Mouse (Mus musculus): ENCODE data around the gene Serpini1. TPM values are rescaled to one million over a fixed set of nuclear protein-coding genes. Genes with fewer than 3 reads are reported as not detected.
"Not testable (repeated sequence)": the region's sequence is repeated elsewhere in the genome, so short reads cannot be mapped to it uniquely, and the experiment has no call there.

Gene Serpini1
- total RNA-seq, 4 experiments from 2014 or later = 245 to 339 (median 291) TPM

DNA sequence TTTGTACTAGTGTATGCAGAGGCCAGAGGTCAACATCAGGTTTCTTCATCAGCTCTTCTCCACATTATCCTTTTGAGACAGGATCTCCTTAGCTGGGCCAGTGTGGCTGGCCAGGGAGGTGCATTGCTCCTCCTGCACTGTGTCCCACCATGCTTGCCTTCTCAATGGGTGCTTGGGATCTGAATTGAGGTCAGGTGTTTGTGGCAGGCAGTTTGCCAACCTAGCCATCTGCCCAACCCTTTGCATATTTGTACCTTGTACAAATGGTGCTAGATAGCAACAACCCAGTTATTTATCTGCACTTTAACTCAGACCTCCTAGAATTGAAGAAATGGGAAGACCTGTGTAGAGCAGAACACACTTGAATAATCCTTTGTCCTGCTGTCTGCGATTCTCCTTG lies 78.3 kb downstream of the Serpini1 start:
- DNase-seq (ENCODE audit: low spot score in 2 of 2) = no peak

- DNase-seq (ENCODE audit: low spot score in 2 of 2) = no peak
Measured at GRCm38 (mm10) chr3:75639546-75639945, 82.2 kb downstream of the Serpini1 start.

DNA sequence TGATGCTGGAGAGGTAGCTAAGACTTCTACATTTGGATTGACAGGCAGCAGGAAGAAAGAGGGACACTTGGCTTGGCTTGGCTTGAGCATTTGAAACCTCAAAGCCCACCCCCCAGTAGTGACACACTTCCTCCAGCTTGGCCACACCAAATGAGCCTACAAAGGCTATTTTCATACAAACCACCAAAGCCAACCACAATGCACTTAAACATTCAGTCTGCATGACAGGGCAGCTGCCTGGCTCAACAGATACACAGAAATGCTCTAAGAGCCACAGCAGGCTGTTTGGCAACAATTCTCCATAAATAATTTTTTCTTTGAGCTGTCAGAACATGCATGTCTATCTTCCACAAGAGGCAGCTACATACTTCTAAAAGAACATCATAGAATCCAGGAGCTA lies 90.2 kb downstream of the Serpini1 start:
- no peak for DNase-seq (ENCODE audit: low spot score in 2 of 2)

DNA sequence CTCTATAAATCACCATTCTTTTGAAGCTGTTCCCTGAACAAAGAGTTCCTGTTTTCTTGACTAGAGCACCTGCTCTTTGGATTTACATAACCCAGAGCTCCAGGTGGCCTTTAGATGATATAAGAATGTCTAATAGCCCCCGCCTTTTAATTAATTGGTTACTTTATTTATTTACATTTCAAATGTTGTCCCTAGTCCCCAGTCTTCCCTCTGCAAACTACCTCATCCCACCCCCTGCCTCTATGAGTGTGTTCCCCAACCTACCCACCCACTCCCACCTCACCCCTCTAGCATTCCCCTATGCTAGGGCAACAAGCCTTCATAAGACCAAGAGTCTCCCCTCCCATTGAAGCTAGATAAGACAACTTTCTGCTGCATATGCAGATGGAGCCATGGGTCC lies 90.9 kb downstream of the Serpini1 start:
- DNase-seq (ENCODE audit: low spot score in 2 of 2) = no peak

DNA sequence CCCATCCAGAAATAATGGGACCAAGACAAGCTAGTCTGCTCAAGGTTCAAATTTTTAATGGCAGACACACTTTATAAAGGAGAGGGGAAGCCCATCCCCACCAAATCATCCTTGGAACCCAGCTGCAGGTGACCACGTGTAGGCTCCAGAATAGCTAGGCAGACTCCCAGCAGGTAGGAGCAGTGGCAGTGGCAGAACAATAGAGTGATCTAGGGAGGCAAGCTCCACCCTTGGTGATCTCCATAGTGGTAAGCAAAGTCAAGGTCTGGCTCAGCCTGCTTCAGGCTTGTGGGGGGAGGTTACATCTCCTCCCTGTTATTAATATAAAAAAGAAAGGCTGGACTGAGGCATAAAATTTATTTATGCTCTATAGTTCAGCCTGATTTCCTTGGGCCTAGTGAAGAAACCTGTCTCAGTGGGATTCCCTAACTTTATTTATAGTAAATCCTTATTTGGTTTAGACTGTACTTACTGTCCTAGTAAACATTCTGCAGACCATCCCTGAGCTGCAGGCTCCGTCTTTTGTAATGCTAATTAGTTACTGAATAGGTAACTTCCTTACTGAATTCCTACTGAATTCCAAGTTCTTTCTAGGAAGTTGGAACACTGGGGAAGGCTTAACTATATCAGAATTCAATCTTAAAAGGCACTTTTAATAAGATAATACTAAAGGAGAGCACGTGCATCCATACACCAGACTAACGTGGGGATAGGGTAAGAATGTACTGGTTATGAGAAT lies 93.2 kb downstream of the Serpini1 start:
- DNase-seq (ENCODE audit: low spot score in 2 of 2) = not testable (repeated sequence)

- DNase-seq (ENCODE audit: low spot score in 2 of 2) = no peak
Measured at GRCm38 (mm10) chr3:75651603-75652115, 94.3 kb downstream of the Serpini1 start.

DNA sequence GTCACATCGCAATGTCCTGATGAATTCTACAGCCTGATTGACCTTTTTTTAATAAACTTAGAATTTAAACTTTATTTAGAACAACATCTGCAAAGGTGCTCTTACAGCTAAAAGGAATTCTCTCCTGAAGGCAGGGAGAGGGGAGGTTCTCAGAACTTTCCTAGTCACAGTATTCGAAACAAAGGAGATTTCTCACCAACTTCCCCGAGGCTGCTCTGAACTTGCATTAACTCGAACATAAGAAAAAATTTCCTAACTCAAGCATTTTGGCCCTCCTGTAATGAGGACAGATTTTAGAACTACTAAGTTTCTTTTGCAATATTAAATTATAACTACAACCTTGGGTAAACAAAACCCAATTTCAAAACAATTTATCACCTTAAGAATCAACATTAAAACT lies 96.6 kb downstream of the Serpini1 start:
- DNase-seq (ENCODE audit: low spot score in 2 of 2) = not testable (repeated sequence)

- DNase-seq (ENCODE audit: low spot score in 2 of 2) = no peak
Measured at GRCm38 (mm10) chr3:75655578-75656344, 98.4 kb downstream of the Serpini1 start.

DNA sequence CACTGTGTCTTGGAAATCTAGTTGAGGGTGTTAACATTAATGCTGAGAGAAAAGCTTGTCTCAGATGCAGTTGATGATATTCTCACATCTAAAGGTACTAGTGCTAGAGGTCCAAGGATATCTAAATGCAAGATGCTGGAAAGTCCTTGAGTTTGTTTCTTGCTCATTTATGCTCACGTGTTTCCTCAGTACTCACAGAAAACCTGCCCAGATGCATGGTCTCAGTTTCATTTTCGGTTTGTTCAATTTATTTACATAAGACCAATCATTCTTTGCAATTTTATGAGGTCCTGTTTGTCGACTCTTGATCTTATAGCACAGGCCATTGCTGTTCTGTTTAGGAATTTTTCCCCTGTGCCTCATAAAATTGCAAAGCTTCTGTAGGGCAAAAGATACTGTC lies 109.6 kb downstream of the Serpini1 start:
- no peak for DNase-seq (ENCODE audit: low spot score in 2 of 2)

DNA sequence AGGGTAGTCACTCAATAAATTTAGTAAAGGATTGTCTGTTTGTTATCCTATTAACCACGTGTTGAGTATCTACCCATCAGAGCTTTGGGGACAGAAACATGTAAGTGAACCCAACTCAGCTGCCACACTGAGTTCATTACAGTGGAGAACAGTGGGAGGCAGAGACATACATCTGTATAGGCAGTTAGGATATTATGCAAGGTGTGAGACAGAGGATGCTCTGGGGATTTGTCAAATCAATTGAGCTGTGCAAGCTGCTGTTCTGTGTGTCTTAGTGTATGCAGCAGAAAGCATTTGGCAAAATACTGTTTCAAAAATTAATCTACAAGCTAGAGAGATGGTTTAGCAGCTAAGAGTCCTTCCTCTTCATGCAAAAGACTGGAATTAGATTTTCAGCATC lies 113.1 kb downstream of the Serpini1 start:
- DNase-seq (ENCODE audit: low spot score in 2 of 2) = no peak

GRCm38 (mm10) chr3:75682881-75683280 lies 125.5 kb downstream of the Serpini1 start:
- DNase-seq (ENCODE audit: low spot score in 2 of 2) = no peak

GRCm38 (mm10) chr3:75686775-75687174 lies 129.4 kb downstream of the Serpini1 start:
- DNase-seq (ENCODE audit: low spot score in 2 of 2) = no peak

- no peak for DNase-seq (ENCODE audit: low spot score in 2 of 2)
Measured at GRCm38 (mm10) chr3:75687187-75687825, 130.0 kb downstream of the Serpini1 start.

DNA sequence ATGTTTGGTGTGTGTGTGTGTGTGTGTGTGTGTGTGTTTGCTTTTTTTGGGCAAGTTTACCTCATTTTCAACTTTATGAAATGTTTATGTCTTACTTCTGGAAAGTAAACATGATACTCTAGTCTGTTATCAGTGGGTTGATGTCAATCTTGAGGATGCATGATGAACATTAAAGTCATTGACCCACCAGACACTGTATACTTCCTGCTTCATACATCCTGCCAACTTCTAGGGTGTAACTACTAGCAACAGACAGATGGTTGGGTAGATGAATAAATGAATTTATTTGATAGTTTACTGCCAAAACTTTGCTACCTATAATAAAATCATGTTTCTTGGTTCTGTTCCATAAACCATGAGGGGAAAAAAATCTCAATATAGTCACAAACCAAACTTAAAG lies 133.0 kb downstream of the Serpini1 start:
- no peak for DNase-seq (ENCODE audit: low spot score in 2 of 2)

DNA sequence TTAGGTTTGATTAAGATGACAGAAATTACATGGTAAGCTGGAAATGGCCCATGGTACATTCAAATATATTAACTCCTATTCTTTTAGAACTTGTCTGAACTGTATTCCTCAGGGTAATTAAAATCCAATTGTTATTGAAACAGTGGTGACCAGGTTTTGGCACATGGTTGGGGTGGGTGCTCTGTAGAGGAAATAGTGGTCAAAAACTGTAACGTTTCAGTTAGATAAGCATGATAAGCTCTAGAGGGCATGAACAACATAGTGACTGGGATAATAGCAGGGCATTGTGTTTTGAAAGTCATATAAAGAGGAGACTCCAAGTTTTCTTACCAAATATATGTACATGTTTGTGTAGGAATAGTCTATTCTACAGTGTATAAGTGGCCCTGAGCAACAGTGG lies 134.7 kb downstream of the Serpini1 start:
- no peak for DNase-seq (ENCODE audit: low spot score in 2 of 2)

Other genes with a start within 250 kb of the Serpini1 start
- gene Wdr49, start 75.4 kb upstream of the Serpini1 start, total RNA-seq (2022) = 1 to 10 TPM in 1 of 4 experiments, under 1 TPM in 3; 0.43 to 1.2 (median 0.58) TPM
- gene Pdcd10, start 691 bp upstream of the Serpini1 start, total RNA-seq (2022) = 10 to 100 TPM; 55.0 to 70.1 (median 56.8) TPM
- gene Gm29133, start 190.7 kb downstream of the Serpini1 start, total RNA-seq (2022) = not detected